Mouse (Mus musculus): Measurements from ENCODE around the gene Zbtb46. TPM values are rescaled to one million over a fixed set of nuclear protein-coding genes. Genes with fewer than 3 reads are reported as not detected.

Zbtb46 gene
- 12.2 and 14.3 TPM in 2 replicates for polyA plus RNA-seq (2015; fragmentation: Nextera tagmentation; extraction: Ambion mirVana)

GRCm38 (mm10) chr2:181459153-181459672 lies at the start of gene Zbtb46:
Gene Zbtb46 (minus strand): TSS chr2:181459426.

DNA sequence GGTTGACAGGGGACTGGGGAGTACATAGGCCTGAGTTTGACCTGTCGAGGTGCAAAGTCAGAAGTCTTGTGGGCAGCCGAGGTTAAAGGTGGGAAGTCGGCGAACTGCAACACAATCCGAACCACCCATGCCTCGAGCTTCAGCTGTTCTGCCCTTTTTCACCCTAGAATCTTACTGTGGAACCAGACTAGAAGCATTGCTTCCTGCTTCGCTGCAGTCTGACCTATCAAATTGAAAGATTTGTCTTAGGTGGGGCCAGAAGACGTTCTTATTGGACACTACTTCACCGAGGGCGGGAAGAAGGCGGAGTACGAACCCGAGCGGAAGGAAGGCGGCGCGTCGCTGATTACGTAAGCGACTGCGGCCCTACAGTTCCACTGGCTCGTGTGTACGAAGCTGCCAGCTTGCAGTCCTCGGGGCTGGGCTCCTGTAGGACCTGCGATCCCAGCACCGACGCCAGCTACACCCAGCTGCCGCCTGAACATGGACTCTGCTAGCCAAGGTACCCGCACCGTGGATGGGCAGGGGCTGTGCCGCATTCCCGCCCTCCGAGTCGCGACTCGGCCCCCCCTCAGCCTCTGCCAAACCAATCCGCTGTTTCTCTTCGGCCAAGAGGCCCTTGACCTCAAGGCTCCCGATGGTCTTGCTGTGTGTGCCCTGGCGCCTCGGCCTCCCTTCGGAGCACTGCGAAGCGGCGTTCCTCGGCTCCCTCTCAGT lies 37.8 kb upstream of the Zbtb46 start, which contains the start of gene Tpd52l2:
TSS of gene Tpd52l2 (plus strand) at position 312 of the 717 bp plus-strand sequence.

DNA sequence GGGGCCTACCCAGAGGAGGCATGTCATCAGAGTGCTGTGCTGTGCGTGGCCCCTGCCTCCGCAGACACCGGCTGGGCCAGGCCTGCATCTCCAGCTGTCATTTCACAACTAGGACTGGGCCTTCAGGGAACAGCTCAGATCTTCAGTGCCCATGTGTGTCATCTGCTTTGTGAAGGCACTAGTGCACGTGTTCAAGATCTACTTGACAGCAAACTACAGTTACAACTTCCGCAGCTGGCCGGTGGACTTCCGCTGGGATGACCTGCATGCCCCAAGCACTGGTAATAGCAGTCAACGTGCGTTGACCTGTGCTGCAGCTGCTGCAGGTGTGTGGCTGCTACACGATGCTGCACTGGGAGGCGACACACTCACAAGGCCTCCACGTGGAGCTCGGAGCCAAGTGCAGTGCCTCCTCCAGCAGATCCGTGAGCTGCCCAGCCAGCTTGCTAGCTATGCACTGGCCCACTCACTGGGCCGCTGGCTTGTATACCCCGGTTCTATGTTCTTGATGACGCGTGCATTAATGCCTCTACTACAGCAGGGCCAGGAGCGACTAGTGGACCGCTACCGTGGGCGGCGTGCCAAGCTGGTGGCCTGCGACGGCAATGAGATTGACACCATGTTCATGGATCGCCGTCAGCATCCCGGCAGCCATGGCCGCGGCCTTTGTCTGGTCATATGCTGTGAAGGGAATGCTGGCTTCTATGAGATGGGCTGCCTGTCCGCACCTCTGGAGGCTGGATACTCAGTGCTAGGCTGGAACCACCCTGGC lies 34.1 kb upstream of the Zbtb46 start, which contains the start of gene Abhd16b:
TSS of gene Abhd16b (plus strand) at position 51 of the 772 bp plus-strand sequence.

GRCm38 (mm10) chr2:181379778-181380177 lies 79.4 kb downstream of the Zbtb46 start, which contains the start of gene Lime1:
Gene Lime1 (plus strand): TSS chr2:181380078.

DNA sequence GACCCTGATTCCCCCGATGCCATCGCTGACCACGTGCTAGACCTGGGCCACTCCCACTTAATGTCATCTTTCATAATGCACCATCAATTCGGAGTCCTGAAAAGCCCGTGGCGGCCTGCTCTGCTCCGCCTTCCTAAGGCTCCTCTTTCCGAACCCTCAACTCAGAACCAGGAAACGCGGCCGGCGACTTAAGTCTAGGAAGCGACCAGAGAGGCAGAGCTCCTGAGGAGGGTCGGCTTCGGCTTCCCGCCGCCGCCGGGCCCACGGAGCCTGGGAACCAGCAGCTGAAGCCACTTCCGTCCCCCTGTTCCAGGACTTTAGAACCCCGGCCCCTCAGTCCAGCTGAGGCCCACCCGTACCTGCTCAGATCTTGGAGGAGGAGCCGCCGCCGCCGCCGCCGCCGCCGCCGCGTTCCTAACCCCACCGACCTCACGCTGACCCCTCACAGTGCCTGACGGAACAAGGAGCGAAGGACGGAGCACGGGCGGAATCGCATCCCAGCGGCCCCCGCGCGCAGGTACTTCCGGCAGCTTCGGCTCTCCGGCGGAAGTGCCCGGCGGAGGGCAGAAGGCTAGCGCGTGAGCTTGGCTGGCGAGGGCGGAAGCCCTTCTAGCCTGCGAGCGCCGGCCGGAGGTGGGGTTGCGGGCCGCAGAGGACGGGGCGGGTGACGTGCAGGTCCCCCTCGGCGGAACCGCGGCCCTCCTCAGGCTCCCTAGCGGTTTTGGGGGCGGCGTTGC lies 94.2 kb downstream of the Zbtb46 start, which contains the start of the genes Zgpat and Arfrp1:
TSS of gene Zgpat (plus strand) at position 69 of the 737 bp plus-strand sequence.
TSS of gene Arfrp1 (minus strand) at position 545 of the 737 bp plus-strand sequence.

Other genes starting within 250 kb of the Zbtb46 start
- 0.19 and 0.25 TPM in 2 replicates for gene Srms, start 246.2 kb downstream of the Zbtb46 start, polyA plus RNA-seq (2015; fragmentation: Nextera tagmentation; extraction: Ambion mirVana)
- gene Fndc11, start 239.4 kb downstream of the Zbtb46 start, polyA plus RNA-seq (2015; fragmentation: Nextera tagmentation; extraction: Ambion mirVana) = 0.17 and 0.25 TPM in 2 replicates
- 2.2 and 2.5 TPM in 2 replicates for gene Helz2, start 217.4 kb downstream of the Zbtb46 start, polyA plus RNA-seq (2015; fragmentation: Nextera tagmentation; extraction: Ambion mirVana)
- gene Gmeb2, start 171.4 kb downstream of the Zbtb46 start, polyA plus RNA-seq (2015; fragmentation: Nextera tagmentation; extraction: Ambion mirVana) = 9.0 and 10.2 TPM in 2 replicates
- 0.11 TPM in 1 of 2 replicates, not detected in the other for gene Stmn3, start 144.9 kb downstream of the Zbtb46 start, polyA plus RNA-seq (2015; fragmentation: Nextera tagmentation; extraction: Ambion mirVana)
- gene Rtel1, start 139.7 kb downstream of the Zbtb46 start, polyA plus RNA-seq (2015; fragmentation: Nextera tagmentation; extraction: Ambion mirVana) = 23.6 and 26.4 TPM in 2 replicates
- 14.8 and 15.3 TPM in 2 replicates for gene Zgpat, start 94.5 kb downstream of the Zbtb46 start, polyA plus RNA-seq (2015; fragmentation: Nextera tagmentation; extraction: Ambion mirVana)
- 28.7 and 34.8 TPM in 2 replicates for gene Arfrp1, start 94.0 kb downstream of the Zbtb46 start, polyA plus RNA-seq (2015; fragmentation: Nextera tagmentation; extraction: Ambion mirVana)
- gene Lime1, start 79.3 kb downstream of the Zbtb46 start, polyA plus RNA-seq (2015; fragmentation: Nextera tagmentation; extraction: Ambion mirVana) = 9.8 and 12.2 TPM in 2 replicates
- gene Abhd16b, start 33.8 kb upstream of the Zbtb46 start, polyA plus RNA-seq (2015; fragmentation: Nextera tagmentation; extraction: Ambion mirVana) = not detected in 2 replicates
- 90.7 and 93.3 TPM in 2 replicates for gene Tpd52l2, start 37.7 kb upstream of the Zbtb46 start, polyA plus RNA-seq (2015; fragmentation: Nextera tagmentation; extraction: Ambion mirVana)
- 33.9 and 40.6 TPM in 2 replicates for gene Dnajc5, start 61.1 kb upstream of the Zbtb46 start, polyA plus RNA-seq (2015; fragmentation: Nextera tagmentation; extraction: Ambion mirVana)
- gene Uckl1, start 125.5 kb upstream of the Zbtb46 start, polyA plus RNA-seq (2015; fragmentation: Nextera tagmentation; extraction: Ambion mirVana) = 32.3 and 39.7 TPM in 2 replicates
- gene Prpf6, start 132.4 kb upstream of the Zbtb46 start, polyA plus RNA-seq (2015; fragmentation: Nextera tagmentation; extraction: Ambion mirVana) = 27.6 and 28.9 TPM in 2 replicates
- 11.9 and 15.4 TPM in 2 replicates for gene Zfp512b, start 133.4 kb upstream of the Zbtb46 start, polyA plus RNA-seq (2015; fragmentation: Nextera tagmentation; extraction: Ambion mirVana)
- gene Samd10, start 139.8 kb upstream of the Zbtb46 start, polyA plus RNA-seq (2015; fragmentation: Nextera tagmentation; extraction: Ambion mirVana) = 2.8 and 4.7 TPM in 2 replicates
- not detected in 2 replicates for gene Gm29797, start 197.6 kb upstream of the Zbtb46 start, polyA plus RNA-seq (2015; fragmentation: Nextera tagmentation; extraction: Ambion mirVana)
- 29.9 and 46.0 TPM in 2 replicates for gene Sox18, start 212.2 kb upstream of the Zbtb46 start, polyA plus RNA-seq (2015; fragmentation: Nextera tagmentation; extraction: Ambion mirVana)
- 6.8 and 9.7 TPM in 2 replicates for gene Tcea2, start 220.9 kb upstream of the Zbtb46 start, polyA plus RNA-seq (2015; fragmentation: Nextera tagmentation; extraction: Ambion mirVana)
- gene Rgs19, start 234.6 kb upstream of the Zbtb46 start, polyA plus RNA-seq (2015; fragmentation: Nextera tagmentation; extraction: Ambion mirVana) = 38.9 and 53.5 TPM in 2 replicates
- not detected in 2 replicates for gene Lkaaear1, start 239.0 kb upstream of the Zbtb46 start, polyA plus RNA-seq (2015; fragmentation: Nextera tagmentation; extraction: Ambion mirVana)